Mouse (Mus musculus): Measurements from ENCODE around the gene Focad.

DNA sequence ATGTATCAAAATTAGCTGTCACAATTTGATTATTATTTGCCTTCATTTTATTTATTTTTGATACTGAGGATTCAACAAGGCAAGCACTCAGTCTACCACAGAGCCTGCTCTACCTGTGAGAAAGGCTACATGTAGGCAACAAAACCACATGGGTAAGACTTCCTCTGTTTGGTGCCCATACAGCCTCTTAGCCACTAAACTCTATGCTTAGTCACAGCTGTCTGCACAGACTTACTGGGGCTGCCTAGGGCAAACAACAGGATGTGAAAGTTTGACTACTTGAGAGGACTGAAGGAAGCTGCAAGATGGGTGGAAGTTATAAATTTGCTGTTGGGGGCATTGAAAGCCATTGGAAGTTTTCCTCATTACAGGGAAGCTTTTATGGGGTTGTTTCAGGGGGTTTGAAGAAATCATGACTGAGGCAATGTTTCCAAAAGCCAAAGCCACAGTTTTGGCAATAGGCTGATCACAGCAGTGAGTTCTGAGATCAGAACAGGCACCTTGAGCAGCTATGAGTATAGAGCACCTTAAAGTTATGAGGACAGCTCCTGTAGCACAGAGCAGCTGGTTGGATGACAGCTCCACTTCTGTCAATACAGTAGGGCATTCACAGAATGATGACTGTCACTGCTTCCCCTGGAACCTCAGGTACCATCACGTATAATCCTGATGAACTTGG is 355.8 kb downstream of the Focad start:
- TF ChIP-seq CTCF (IDR thresholded peaks at IDR 0.05; ENCODE audit: low read depth) (no peak), EP300 (IDR thresholded peaks at IDR 0.05; ENCODE audit: low read depth) (no peak)
